Mouse (Mus musculus) yolk sac, embryonic 10.5 days (tissue): Measurements from ENCODE around the gene Hoxd10.

Source experiments
- DNase-seq: peaks from one replicate; pipeline ENCODE4 v3.0.0-alpha.2; 2017; ENCODE audit warnings: low spot score

The Hoxd10 gene

GRCm38 (mm10) chr2:74710929-74711543 is 19.3 kb downstream of the Hoxd10 start:
- DNase-seq = no peak

- DNase-seq = no peak
Measured at GRCm38 (mm10) chr2:74711721-74712621, 20.2 kb downstream of the Hoxd10 start, which contains the start of the genes Hoxd3 and Hoxd4. TSS of gene Hoxd3 (plus strand) at chr2:74711927. TSS of gene Hoxd4 (plus strand) at chr2:74711929.

GRCm38 (mm10) chr2:74713239-74714150 is 21.8 kb downstream of the Hoxd10 start:
- no peak for DNase-seq

GRCm38 (mm10) chr2:74714156-74714789 is 22.5 kb downstream of the Hoxd10 start:
- DNase-seq = no peak

- no peak for DNase-seq
Measured at GRCm38 (mm10) chr2:74714881-74715280, 23.2 kb downstream of the Hoxd10 start.

- peak; percentile 83 for DNase-seq
Measured at GRCm38 (mm10) chr2:74715504-74716241, 23.9 kb downstream of the Hoxd10 start.

- DNase-seq = no peak
Measured at GRCm38 (mm10) chr2:74720384-74720783, 28.7 kb downstream of the Hoxd10 start.

GRCm38 (mm10) chr2:74720955-74721491 is 29.3 kb downstream of the Hoxd10 start:
- no peak for DNase-seq

GRCm38 (mm10) chr2:74721882-74722281 is 30.2 kb downstream of the Hoxd10 start:
- no peak for DNase-seq

- no peak for DNase-seq
Measured at GRCm38 (mm10) chr2:74722949-74723348, 31.2 kb downstream of the Hoxd10 start.

GRCm38 (mm10) chr2:74724244-74725015 is 32.7 kb downstream of the Hoxd10 start:
- DNase-seq = no peak

GRCm38 (mm10) chr2:74725171-74725570 is 33.4 kb downstream of the Hoxd10 start:
- no peak for DNase-seq

- no peak for DNase-seq
Measured at GRCm38 (mm10) chr2:74726551-74726950, 34.8 kb downstream of the Hoxd10 start, which contains the start of gene Gm28230. TSS of gene Gm28230 (plus strand) at chr2:74726728.

- no peak for DNase-seq
Measured at GRCm38 (mm10) chr2:74726973-74727639, 35.4 kb downstream of the Hoxd10 start.

- no peak for DNase-seq
Measured at GRCm38 (mm10) chr2:74727640-74728302, 36.0 kb downstream of the Hoxd10 start.

- DNase-seq = no peak
Measured at GRCm38 (mm10) chr2:74728303-74728680, 36.6 kb downstream of the Hoxd10 start.

- DNase-seq = no peak
Measured at GRCm38 (mm10) chr2:74730331-74730730, 38.6 kb downstream of the Hoxd10 start.

GRCm38 (mm10) chr2:74731055-74731454 is 39.3 kb downstream of the Hoxd10 start:
- no peak for DNase-seq
